Mouse (Mus musculus): Measurements from ENCODE around the gene Pparg. TPM values are rescaled to one million over a fixed set of nuclear protein-coding genes. Genes with fewer than 3 reads are reported as not detected.

Pparg gene
- polyA plus RNA-seq, 1 experiment from 2014 or later, result 1.7 TPM

DNA sequence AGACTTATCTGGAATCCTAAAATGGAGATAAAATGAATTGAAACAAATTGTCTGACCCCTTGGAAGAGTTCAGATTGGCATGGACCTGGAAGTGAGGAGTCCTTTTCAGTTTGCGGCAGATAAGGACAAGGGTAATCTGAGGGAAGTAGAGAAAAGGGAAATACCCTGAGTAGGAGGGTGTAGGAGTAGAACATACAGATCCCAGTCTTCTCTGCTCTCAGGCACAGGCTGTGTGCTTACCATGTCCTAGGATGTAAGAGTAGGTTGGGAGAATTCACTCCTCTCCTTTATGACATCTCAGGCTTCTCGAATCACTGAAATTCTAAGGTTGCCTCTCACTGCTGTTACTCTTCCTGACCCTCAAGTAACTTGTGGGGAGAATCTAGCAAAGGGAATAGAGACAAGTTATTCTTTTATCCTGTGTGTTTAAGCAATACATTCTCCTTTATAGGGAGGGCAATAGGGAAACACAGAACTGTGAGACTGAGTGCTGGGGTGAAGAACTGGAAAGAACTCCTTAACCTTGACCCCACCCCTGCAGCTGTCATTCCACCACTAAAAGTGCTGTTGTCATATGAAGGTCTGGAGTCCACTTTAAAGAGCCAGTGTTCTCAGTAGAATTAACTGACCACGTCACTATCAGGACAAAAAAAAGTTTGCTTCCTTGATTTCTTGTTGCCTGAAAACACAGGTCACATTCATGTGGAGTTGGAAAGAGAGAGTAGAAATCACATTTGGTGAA is 6.3 kb downstream of the Pparg start:
- H3K4me3 ChIP-seq (replicated peaks), result no peak overlapping the region
- 55% methylated on average over 3 of the region's 3 CpGs for WGBS (ENCODE audit: insufficient replicate concordance)
- no peaks in the 10 kb centered on the region for H3K4me1 ChIP-seq (replicated peaks)
- H3K9me3 ChIP-seq (replicated peaks), result no peaks in the 10 kb centered on the region
- no peak overlapping the region for H3K27ac ChIP-seq (replicated peaks)
- ATAC-seq (ENCODE audit: insufficient read depth), result no peak
- no peak overlapping the region for H3K4me2 ChIP-seq
- no peaks in the 10 kb centered on the region for H3K36me3 ChIP-seq (replicated peaks)
- peaks cover 13% of the 10 kb centered on the region for H3K27me3 ChIP-seq
- no peak overlapping the region for H3K9ac ChIP-seq

GRCm38 (mm10) chr6:115374871-115375852 is 14.4 kb downstream of the Pparg start:
- H3K4me2 ChIP-seq, result no peak overlapping the region
- ATAC-seq (ENCODE audit: insufficient read depth), result no peak
- no peak overlapping the region for H3K4me3 ChIP-seq (replicated peaks)
- no peaks in the 10 kb centered on the region for H3K27me3 ChIP-seq
- H3K9ac ChIP-seq, result no peak overlapping the region
- 56% methylated on average over 5 of the region's 5 CpGs for whole genome bisulfite sequencing (ENCODE audit: insufficient replicate concordance)
- no peaks in the 10 kb centered on the region for H3K4me1 ChIP-seq (replicated peaks)
- no peaks in the 10 kb centered on the region for H3K36me3 ChIP-seq (replicated peaks)
- no peaks in the 10 kb centered on the region for H3K9me3 ChIP-seq (replicated peaks)
- H3K27ac ChIP-seq (replicated peaks), result no peak overlapping the region

DNA sequence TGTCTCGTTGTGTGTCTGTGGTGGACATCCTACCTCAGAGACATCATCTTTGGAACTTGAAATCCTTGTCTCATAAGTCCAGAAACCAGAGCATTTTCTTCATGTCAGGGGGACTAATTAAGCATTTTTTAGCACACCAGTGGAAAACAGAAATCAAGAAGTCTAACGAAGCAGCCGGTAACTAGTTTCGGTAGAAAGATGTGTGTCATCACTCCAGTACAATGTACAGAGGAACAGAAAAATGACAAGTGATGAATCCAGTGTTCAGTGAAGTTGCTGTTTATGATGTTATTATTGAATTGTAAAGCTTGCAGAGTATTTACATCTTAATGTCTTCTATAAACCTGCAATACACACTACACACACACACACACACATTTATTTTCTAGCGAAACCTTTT is 19.8 kb downstream of the Pparg start:
- Histone ChIP-seq H3K27ac (replicated peaks) (no peak overlapping the region), H3K9me3 (replicated peaks) (no peaks in the 10 kb centered on the region), H3K4me3 (replicated peaks) (no peak overlapping the region), H3K9ac (no peak overlapping the region), H3K36me3 (replicated peaks) (no peaks in the 10 kb centered on the region), H3K4me1 (replicated peaks) (no peaks in the 10 kb centered on the region), H3K4me2 (no peak overlapping the region), H3K27me3 (no peaks in the 10 kb centered on the region)
- ATAC-seq (ENCODE audit: insufficient read depth), result no peak
- WGBS (ENCODE audit: insufficient replicate concordance), result 64% methylated on average over 5 of the region's 5 CpGs

DNA sequence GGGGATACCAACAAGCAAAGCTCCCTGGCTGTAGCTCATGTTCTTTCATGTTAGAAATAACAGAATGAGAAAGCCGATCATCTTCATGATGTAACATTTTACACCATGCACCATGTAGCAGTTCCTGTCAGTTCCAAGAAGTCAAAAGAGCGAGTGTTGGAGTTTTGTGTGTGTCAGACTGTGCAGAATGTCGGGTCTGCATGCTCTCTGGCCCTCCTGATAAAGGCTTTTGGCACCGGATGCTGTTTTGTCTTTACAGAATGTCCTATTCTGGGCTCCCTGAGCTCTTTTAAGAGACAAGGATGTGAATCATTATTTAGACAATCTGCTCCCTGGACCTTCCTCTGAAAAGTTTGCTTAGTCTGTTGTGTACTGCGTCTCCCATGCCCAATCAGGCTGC is 22.0 kb downstream of the Pparg start:
- 42% methylated on average over 5 of the region's 5 CpGs for WGBS (ENCODE audit: insufficient replicate concordance)

DNA sequence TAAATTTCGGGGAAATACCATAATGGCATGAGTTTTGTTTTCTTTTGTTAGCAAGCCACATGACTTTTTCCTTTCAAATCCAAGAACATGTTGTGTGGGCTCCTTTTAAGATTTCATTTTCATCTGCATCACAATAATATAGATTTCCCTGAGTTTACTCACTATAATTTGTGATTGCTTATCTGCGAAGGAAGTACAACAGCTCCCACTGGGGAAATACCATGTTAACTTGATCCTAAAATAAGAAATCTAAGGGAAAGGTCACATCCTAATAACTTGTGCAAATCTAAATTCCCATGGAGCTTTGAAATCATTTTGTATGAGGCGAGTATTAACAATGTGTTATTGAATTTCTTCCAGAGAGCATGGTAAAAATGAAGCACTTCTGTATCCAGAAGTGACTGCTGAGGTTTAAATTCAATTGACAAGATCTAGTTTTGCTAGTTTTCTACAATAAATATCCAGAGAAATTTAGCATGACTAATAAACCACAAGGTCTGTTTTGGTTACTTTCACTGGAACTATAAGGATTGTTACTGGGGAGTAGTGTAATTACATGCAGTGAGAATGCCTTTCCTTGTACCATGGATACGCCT is 29.3 kb downstream of the Pparg start:
- H3K4me1 ChIP-seq (replicated peaks), result no peaks in the 10 kb centered on the region
- H3K9me3 ChIP-seq (replicated peaks), result no peaks in the 10 kb centered on the region
- no peak overlapping the region for H3K4me2 ChIP-seq
- no peak overlapping the region for H3K4me3 ChIP-seq (replicated peaks)
- H3K27me3 ChIP-seq, result no peaks in the 10 kb centered on the region
- no peak overlapping the region for H3K27ac ChIP-seq (replicated peaks)
- 65% methylated on average over 4 of the region's 4 CpGs for WGBS (ENCODE audit: insufficient replicate concordance)
- no peak for ATAC-seq (ENCODE audit: insufficient read depth)
- H3K9ac ChIP-seq, result no peak overlapping the region
- no peaks in the 10 kb centered on the region for H3K36me3 ChIP-seq (replicated peaks)

More for the DNA sequence above, 22.0 kb downstream of the Pparg start:
- no peak for ATAC-seq (ENCODE audit: insufficient read depth)
- no peaks in the 10 kb centered on the region for H3K4me1 ChIP-seq (replicated peaks)
- no peaks in the 10 kb centered on the region for H3K36me3 ChIP-seq (replicated peaks)
- H3K27ac ChIP-seq (replicated peaks), result no peak overlapping the region
- H3K27me3 ChIP-seq, result no peaks in the 10 kb centered on the region
- no peaks in the 10 kb centered on the region for H3K9me3 ChIP-seq (replicated peaks)
- no peak overlapping the region for H3K4me3 ChIP-seq (replicated peaks)
- no peak overlapping the region for H3K9ac ChIP-seq
- no peak overlapping the region for H3K4me2 ChIP-seq

- Histone ChIP-seq H3K27ac (replicated peaks) (no peak overlapping the region), H3K27me3 (no peaks in the 10 kb centered on the region), H3K4me2 (no peak overlapping the region), H3K9me3 (replicated peaks) (no peaks in the 10 kb centered on the region), H3K36me3 (replicated peaks) (no peaks in the 10 kb centered on the region), H3K4me3 (replicated peaks) (no peak overlapping the region), H3K9ac (no peak overlapping the region), H3K4me1 (replicated peaks) (no peaks in the 10 kb centered on the region)
- 19% methylated on average over 3 of the region's 3 CpGs for WGBS (ENCODE audit: insufficient replicate concordance)
- ATAC-seq (ENCODE audit: insufficient read depth), result no peak
Observed at GRCm38 (mm10) chr6:115396911-115397310, 36.2 kb downstream of the Pparg start.

GRCm38 (mm10) chr6:115404354-115404753 is 43.6 kb downstream of the Pparg start:
- H3K27me3 ChIP-seq, result no peaks in the 10 kb centered on the region
- no peak for ATAC-seq (ENCODE audit: insufficient read depth)
- no peaks in the 10 kb centered on the region for H3K9me3 ChIP-seq (replicated peaks)
- 72% methylated on average over 2 of the region's 2 CpGs for WGBS (ENCODE audit: insufficient replicate concordance)
- H3K27ac ChIP-seq (replicated peaks), result no peak overlapping the region
- H3K4me3 ChIP-seq (replicated peaks), result no peak overlapping the region
- H3K36me3 ChIP-seq (replicated peaks), result no peaks in the 10 kb centered on the region
- no peak overlapping the region for H3K4me2 ChIP-seq
- H3K9ac ChIP-seq, result no peak overlapping the region
- no peaks in the 10 kb centered on the region for H3K4me1 ChIP-seq (replicated peaks)

- Histone ChIP-seq H3K9ac (no peak overlapping the region), H3K4me2 (no peak overlapping the region), H3K27me3 (no peaks in the 10 kb centered on the region), H3K4me1 (replicated peaks) (no peaks in the 10 kb centered on the region), H3K9me3 (replicated peaks) (no peaks in the 10 kb centered on the region), H3K27ac (replicated peaks) (no peak overlapping the region), H3K36me3 (replicated peaks) (no peaks in the 10 kb centered on the region), H3K4me3 (replicated peaks) (no peak overlapping the region)
- ATAC-seq (ENCODE audit: insufficient read depth), result no peak
- WGBS (ENCODE audit: insufficient replicate concordance), result 22% methylated on average over 1 of the region's 1 CpGs
Observed at GRCm38 (mm10) chr6:115411477-115411876, 50.7 kb downstream of the Pparg start.

DNA sequence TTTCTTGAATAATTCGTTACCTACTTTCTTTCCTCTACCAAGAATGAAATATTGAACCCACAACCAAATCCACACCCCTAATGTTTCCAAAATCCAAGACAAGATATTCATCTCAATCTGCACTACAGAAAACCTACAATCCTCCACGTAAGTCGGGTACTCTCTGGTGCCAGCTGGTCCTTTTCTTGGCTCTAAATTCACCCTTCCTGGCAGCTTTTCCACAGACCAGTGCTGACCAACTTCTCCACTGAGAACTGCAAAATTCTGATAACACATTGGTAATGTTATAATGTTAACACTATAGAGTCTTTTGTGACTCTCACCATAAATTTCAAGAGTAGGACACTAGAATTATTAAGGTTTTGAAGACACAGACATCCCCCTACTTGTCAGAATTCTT is 57.4 kb downstream of the Pparg start:
- 70% methylated on average over 3 of the region's 3 CpGs for WGBS (ENCODE audit: insufficient replicate concordance)
- Histone ChIP-seq H3K36me3 (replicated peaks) (no peaks in the 10 kb centered on the region), H3K9ac (no peak overlapping the region), H3K4me2 (no peak overlapping the region), H3K4me1 (replicated peaks) (no peaks in the 10 kb centered on the region), H3K9me3 (replicated peaks) (no peaks in the 10 kb centered on the region), H3K27me3 (no peaks in the 10 kb centered on the region), H3K27ac (replicated peaks) (no peak overlapping the region), H3K4me3 (replicated peaks) (no peak overlapping the region)
- no peak for ATAC-seq (ENCODE audit: insufficient read depth)

DNA sequence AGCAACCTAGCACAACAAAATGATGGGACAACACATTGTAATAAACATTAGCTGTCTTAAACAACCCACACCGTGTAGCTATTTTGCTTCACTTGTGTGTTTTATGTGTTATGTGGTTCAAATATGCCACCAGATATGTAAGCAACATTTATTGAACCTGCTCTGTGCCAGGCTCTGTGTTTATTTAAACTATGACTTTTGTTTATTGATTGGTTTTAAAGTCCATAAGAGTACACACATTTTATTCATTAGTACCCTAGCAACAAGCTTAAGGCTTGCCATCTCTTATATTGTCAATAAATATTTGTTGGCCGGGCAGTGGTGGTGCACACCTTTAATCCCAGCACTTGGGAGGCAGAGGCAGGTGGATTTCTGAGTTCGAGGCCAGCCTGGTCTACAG is 58.2 kb downstream of the Pparg start:
- no peaks in the 10 kb centered on the region for H3K4me1 ChIP-seq (replicated peaks)
- no peaks in the 10 kb centered on the region for H3K27me3 ChIP-seq
- H3K4me3 ChIP-seq (replicated peaks), result no peak overlapping the region
- no peak overlapping the region for H3K9ac ChIP-seq
- 63% methylated on average over 3 of the region's 3 CpGs for WGBS (ENCODE audit: insufficient replicate concordance)
- H3K4me2 ChIP-seq, result no peak overlapping the region
- H3K9me3 ChIP-seq (replicated peaks), result no peaks in the 10 kb centered on the region
- H3K27ac ChIP-seq (replicated peaks), result no peak overlapping the region
- ATAC-seq (ENCODE audit: insufficient read depth), result no peak
- no peaks in the 10 kb centered on the region for H3K36me3 ChIP-seq (replicated peaks)

DNA sequence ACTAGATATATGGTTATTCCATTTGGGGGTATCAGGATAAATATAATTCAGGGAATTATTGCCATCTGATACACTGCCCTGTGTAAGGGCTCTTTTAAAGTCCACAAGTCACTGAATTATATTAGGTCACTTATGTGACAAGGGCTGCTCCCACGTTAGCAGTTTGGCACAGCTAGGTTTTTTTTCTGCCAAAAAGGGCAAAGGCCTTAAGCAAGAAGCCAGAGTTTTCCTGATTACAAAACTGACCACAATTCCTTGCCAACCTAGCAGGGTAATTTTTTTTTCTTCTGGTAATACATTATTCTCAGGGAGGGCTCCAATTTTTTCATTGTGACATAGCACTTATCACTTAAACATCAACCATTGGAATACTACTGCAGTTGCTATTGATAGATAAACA is 60.2 kb downstream of the Pparg start:
- WGBS (ENCODE audit: insufficient replicate concordance), result 19% methylated on average over 1 of the region's 1 CpGs
- Histone ChIP-seq H3K4me1 (replicated peaks) (no peaks in the 10 kb centered on the region), H3K4me3 (replicated peaks) (no peak overlapping the region), H3K27me3 (no peaks in the 10 kb centered on the region), H3K27ac (replicated peaks) (no peak overlapping the region), H3K36me3 (replicated peaks) (no peaks in the 10 kb centered on the region), H3K9ac (no peak overlapping the region), H3K4me2 (no peak overlapping the region), H3K9me3 (replicated peaks) (no peaks in the 10 kb centered on the region)
- ATAC-seq (ENCODE audit: insufficient read depth), result no peak
